Mouse (Mus musculus): ENCODE data around the gene Ints4.

The Ints4 gene

GRCm38 (mm10) chr7:97536571-97536970 is 55.8 kb downstream of the Ints4 start:
- no peak for DNase-seq (ENCODE audit: low read depth)

GRCm38 (mm10) chr7:97546462-97546861 is 65.7 kb downstream of the Ints4 start:
- no peak for DNase-seq (ENCODE audit: low read depth)

GRCm38 (mm10) chr7:97549301-97549700 is 68.5 kb downstream of the Ints4 start:
- DNase-seq (ENCODE audit: low read depth): no peak

GRCm38 (mm10) chr7:97550673-97551072 is 69.9 kb downstream of the Ints4 start:
- no peak for DNase-seq (ENCODE audit: low read depth)

- no peak for DNase-seq (ENCODE audit: low read depth)
Measured at GRCm38 (mm10) chr7:97563576-97563975, 82.8 kb downstream of the Ints4 start.

- no peak for DNase-seq (ENCODE audit: low read depth)
Measured at GRCm38 (mm10) chr7:97569372-97569771, 88.6 kb downstream of the Ints4 start.

GRCm38 (mm10) chr7:97570389-97570788 is 89.6 kb downstream of the Ints4 start:
- peak; percentile 25 for DNase-seq (ENCODE audit: low read depth)

- peak; percentile 51 for DNase-seq (ENCODE audit: low read depth)
Measured at GRCm38 (mm10) chr7:97578361-97579066, 97.8 kb downstream of the Ints4 start.

- peak; percentile 97 for DNase-seq (ENCODE audit: low read depth)
Measured at GRCm38 (mm10) chr7:97579067-97579975, 98.6 kb downstream of the Ints4 start, which contains the start of the genes Aamdc and Rsf1. Gene Aamdc, minus strand, starts transcription at chr7:97579497. Gene Rsf1, plus strand, starts transcription at chr7:97579889.

GRCm38 (mm10) chr7:97579976-97580842 is 99.5 kb downstream of the Ints4 start:
- peak; percentile 61 for DNase-seq (ENCODE audit: low read depth)

GRCm38 (mm10) chr7:97580843-97581214 is 100.1 kb downstream of the Ints4 start:
- DNase-seq (ENCODE audit: low read depth): peak; percentile 91

- no peak for DNase-seq (ENCODE audit: low read depth)
Measured at GRCm38 (mm10) chr7:97588506-97588905, 107.8 kb downstream of the Ints4 start.

GRCm38 (mm10) chr7:97590488-97590887 is 109.7 kb downstream of the Ints4 start:
- DNase-seq (ENCODE audit: low read depth): no peak
